Mouse (Mus musculus) hindbrain, embryonic 15.5 days (tissue): ENCODE measurements at regions not wholly inside any gene's neighbourhood (a gene's known extent, or its start where the extent isn't known, plus 50 kb on each side); places are given as distances from the start of the nearest gene placed in this dataset.

Experiments used
- ATAC-seq: fragments of 200-750 bp; cut with Nextera tagmentation; 2 replicates; pipeline ENCODE4 v1.8.0; 2017; ENCODE audit warnings: low read depth, moderate number of reproducible peaks, moderate TSS enrichment; ENCODE audit not compliant: low FRiP score
- H3K27ac ChIP-seq: fragments of 300-500 bp; sonication (generic); replicated peaks from 2 replicates; pipeline ENCODE4 v1.5.1; 2015; ENCODE audit warnings: mild to moderate bottlenecking, inconsistent platforms
- H3K27me3 ChIP-seq: fragments of 300-500 bp; sonication (generic); 2 replicates; pipeline ENCODE4 v1.6.1; 2015; ENCODE audit warnings: control low read depth, inconsistent platforms
- H3K36me3 ChIP-seq: fragments of 300-500 bp; sonication (generic); 2 replicates; pipeline ENCODE4 v1.6.1; 2015; ENCODE audit warnings: control low read depth, inconsistent platforms
- H3K4me1 ChIP-seq: fragments of 300-500 bp; sonication (generic); replicated peaks from 2 replicates; pipeline ENCODE4 v1.6.1; 2015; ENCODE audit warnings: control low read depth, inconsistent platforms
- H3K4me2 ChIP-seq: fragments of 300-500 bp; sonication (generic); 2 replicates; pipeline ENCODE4 v1.6.1; 2015; ENCODE audit warnings: moderate library complexity, mild to moderate bottlenecking, inconsistent platforms
- H3K4me3 ChIP-seq: fragments of 300-500 bp; sonication (generic); 2 replicates; pipeline ENCODE4 v1.5.1; 2015; ENCODE audit warnings: mild to moderate bottlenecking, inconsistent platforms
- H3K9ac ChIP-seq: fragments of 300-500 bp; sonication (generic); 2 replicates; pipeline ENCODE4 v1.6.1; 2015; ENCODE audit warnings: inconsistent platforms
- H3K9me3 ChIP-seq: fragments of 300-500 bp; sonication (generic); 2 replicates; pipeline ENCODE4 v1.6.1; 2016; ENCODE audit warnings: control low read depth, inconsistent platforms
- WGBS: fragments of 180-500 bp; shearing (Covaris S2); methylation state at CpG from one replicate; pipeline ENCODE4 v1.1.7; 2015; 5-methylcytosine and 5-hydroxymethylcytosine counted together

GRCm38 (mm10) chr2:133252131-133252530 lies 299.8 kb upstream of the Bmp2 start:
- Histone ChIP-seq H3K4me1 (no peaks in the 10 kb centered on the region), H3K4me3 (no peak overlapping the region), H3K9ac (no peak overlapping the region), H3K4me2 (no peak overlapping the region), H3K36me3 (no peaks in the 10 kb centered on the region), H3K9me3 (no peaks in the 10 kb centered on the region), H3K27ac (no peak overlapping the region), H3K27me3 (no peaks in the 10 kb centered on the region)
- WGBS, result 74% methylated on average over 2 of the region's 2 CpGs
- ATAC-seq, result no peak

- H3K4me2 ChIP-seq, result no peak overlapping the region
- no peaks in the 10 kb centered on the region for H3K36me3 ChIP-seq
- no peak overlapping the region for H3K4me3 ChIP-seq
- WGBS, result 63% methylated on average over 4 of the region's 4 CpGs
- H3K9me3 ChIP-seq, result no peaks in the 10 kb centered on the region
- H3K27ac ChIP-seq, result no peak overlapping the region
- ATAC-seq, result no peak
- H3K27me3 ChIP-seq, result no peaks in the 10 kb centered on the region
- no peak overlapping the region for H3K9ac ChIP-seq
- H3K4me1 ChIP-seq, result no peaks in the 10 kb centered on the region
Measured at GRCm38 (mm10) chr2:133274424-133274823, 277.5 kb upstream of the Bmp2 start.

DNA sequence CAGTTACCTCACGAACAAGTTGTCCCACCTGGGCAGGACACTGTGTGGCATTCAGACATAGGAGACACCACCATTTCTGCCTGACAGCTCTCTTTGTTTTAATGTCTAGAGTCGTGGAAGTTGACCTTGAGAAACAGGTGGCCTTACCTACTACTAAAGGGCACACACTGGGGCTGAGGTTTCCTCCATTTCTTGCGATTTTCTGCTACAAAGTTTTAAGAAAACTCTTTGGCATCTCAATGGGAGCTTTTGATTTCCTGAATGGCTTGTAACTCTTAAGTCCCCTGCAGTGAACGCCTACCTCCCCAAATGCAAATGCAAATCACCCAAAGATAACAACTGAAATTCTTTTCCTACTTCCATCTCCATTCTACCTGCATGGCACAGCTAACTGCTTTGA lies 273.4 kb upstream of the Bmp2 start:
- 49% methylated on average over 4 of the region's 4 CpGs for WGBS

GRCm38 (mm10) chr2:133279275-133279674 lies 272.7 kb upstream of the Bmp2 start:
- Histone ChIP-seq H3K4me3 (no peak overlapping the region), H3K27me3 (no peaks in the 10 kb centered on the region), H3K9ac (no peak overlapping the region), H3K9me3 (no peaks in the 10 kb centered on the region), H3K27ac (no peak overlapping the region), H3K36me3 (no peaks in the 10 kb centered on the region), H3K4me2 (no peak overlapping the region), H3K4me1 (no peaks in the 10 kb centered on the region)
- ATAC-seq, result no peak
- WGBS, result 94% methylated on average over 4 of the region's 4 CpGs

More for the DNA sequence above, 273.4 kb upstream of the Bmp2 start:
- H3K4me2 ChIP-seq, result no peak overlapping the region
- H3K4me1 ChIP-seq, result no peaks in the 10 kb centered on the region
- no peaks in the 10 kb centered on the region for H3K27me3 ChIP-seq
- H3K9ac ChIP-seq, result no peak overlapping the region
- H3K36me3 ChIP-seq, result no peaks in the 10 kb centered on the region
- no peaks in the 10 kb centered on the region for H3K9me3 ChIP-seq
- no peak for ATAC-seq
- no peak overlapping the region for H3K4me3 ChIP-seq
- no peak overlapping the region for H3K27ac ChIP-seq

DNA sequence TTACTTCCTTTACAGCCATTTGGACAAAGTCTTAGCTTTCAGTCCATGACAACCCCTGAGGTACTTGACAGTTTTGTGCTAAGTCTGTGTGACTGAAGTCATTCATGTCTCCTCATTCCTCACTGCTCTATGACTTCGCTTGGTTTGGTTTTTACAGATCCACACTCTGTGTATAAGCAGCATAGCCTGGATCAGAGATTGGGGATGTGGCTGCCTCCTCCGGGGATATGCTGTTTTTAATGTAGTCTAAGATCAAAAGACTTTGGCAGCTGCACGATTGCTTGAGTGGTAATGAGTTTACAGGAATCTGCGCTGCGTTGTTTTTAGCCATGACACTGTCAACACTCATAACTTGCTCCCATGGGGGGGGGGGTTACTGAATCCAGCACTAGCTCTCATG lies 269.3 kb upstream of the Bmp2 start:
- Histone ChIP-seq H3K27ac (no peak overlapping the region), H3K9me3 (no peaks in the 10 kb centered on the region), H3K4me2 (no peak overlapping the region), H3K4me3 (no peak overlapping the region), H3K27me3 (no peaks in the 10 kb centered on the region), H3K9ac (no peak overlapping the region), H3K4me1 (no peaks in the 10 kb centered on the region), H3K36me3 (no peaks in the 10 kb centered on the region)
- WGBS, result 60% methylated on average over 5 of the region's 5 CpGs
- no peak for ATAC-seq

DNA sequence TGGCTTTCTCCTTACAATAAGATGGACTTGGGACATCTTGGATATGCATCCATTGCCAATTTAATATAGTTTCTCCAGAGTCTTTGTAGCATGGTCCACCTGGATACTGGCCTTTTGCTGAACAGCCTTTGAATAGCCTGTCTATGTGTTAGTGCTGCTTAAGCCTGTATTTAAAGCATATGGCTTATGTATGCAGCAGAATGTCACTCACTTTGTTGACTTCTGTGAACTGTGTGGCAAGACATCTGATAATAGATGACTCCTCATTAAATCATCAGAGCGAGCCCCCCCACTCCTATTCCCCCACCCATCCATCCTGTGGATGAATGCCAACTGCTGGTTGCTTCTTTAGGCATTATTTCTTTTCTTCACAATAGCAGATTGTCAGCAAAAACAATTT lies 268.2 kb upstream of the Bmp2 start:
- Histone ChIP-seq H3K27ac (no peak overlapping the region), H3K36me3 (no peaks in the 10 kb centered on the region), H3K4me2 (no peak overlapping the region), H3K4me3 (no peak overlapping the region), H3K27me3 (no peaks in the 10 kb centered on the region), H3K9ac (no peak overlapping the region), H3K4me1 (no peaks in the 10 kb centered on the region), H3K9me3 (no peaks in the 10 kb centered on the region)
- no peak for ATAC-seq
- 64% methylated on average over 1 of the region's 1 CpGs for WGBS

GRCm38 (mm10) chr2:133294136-133294535 lies 257.8 kb upstream of the Bmp2 start:
- Histone ChIP-seq H3K27ac (no peak overlapping the region), H3K9me3 (no peaks in the 10 kb centered on the region), H3K27me3 (no peaks in the 10 kb centered on the region), H3K9ac (no peak overlapping the region), H3K4me3 (no peak overlapping the region), H3K4me1 (no peaks in the 10 kb centered on the region), H3K4me2 (no peak overlapping the region), H3K36me3 (no peaks in the 10 kb centered on the region)
- WGBS, result 71% methylated on average over 7 of the region's 7 CpGs
- ATAC-seq, result no peak

- H3K4me2 ChIP-seq, result no peak overlapping the region
- H3K27me3 ChIP-seq, result no peaks in the 10 kb centered on the region
- H3K36me3 ChIP-seq, result no peaks in the 10 kb centered on the region
- ATAC-seq, result no peak
- H3K9me3 ChIP-seq, result no peaks in the 10 kb centered on the region
- no peaks in the 10 kb centered on the region for H3K4me1 ChIP-seq
- no peak overlapping the region for H3K9ac ChIP-seq
- no peak overlapping the region for H3K4me3 ChIP-seq
- 64% methylated on average over 3 of the region's 3 CpGs for WGBS
- no peak overlapping the region for H3K27ac ChIP-seq
Measured at GRCm38 (mm10) chr2:133305936-133306335, 246.0 kb upstream of the Bmp2 start.

- Histone ChIP-seq H3K9ac (no peak overlapping the region), H3K4me1 (no peaks in the 10 kb centered on the region), H3K4me2 (no peak overlapping the region), H3K36me3 (no peaks in the 10 kb centered on the region), H3K27me3 (no peaks in the 10 kb centered on the region), H3K9me3 (no peaks in the 10 kb centered on the region), H3K27ac (no peak overlapping the region), H3K4me3 (no peak overlapping the region)
- 61% methylated on average over 1 of the region's 1 CpGs for WGBS
- ATAC-seq, result no peak
Measured at GRCm38 (mm10) chr2:133311001-133311400, 241.0 kb upstream of the Bmp2 start.

DNA sequence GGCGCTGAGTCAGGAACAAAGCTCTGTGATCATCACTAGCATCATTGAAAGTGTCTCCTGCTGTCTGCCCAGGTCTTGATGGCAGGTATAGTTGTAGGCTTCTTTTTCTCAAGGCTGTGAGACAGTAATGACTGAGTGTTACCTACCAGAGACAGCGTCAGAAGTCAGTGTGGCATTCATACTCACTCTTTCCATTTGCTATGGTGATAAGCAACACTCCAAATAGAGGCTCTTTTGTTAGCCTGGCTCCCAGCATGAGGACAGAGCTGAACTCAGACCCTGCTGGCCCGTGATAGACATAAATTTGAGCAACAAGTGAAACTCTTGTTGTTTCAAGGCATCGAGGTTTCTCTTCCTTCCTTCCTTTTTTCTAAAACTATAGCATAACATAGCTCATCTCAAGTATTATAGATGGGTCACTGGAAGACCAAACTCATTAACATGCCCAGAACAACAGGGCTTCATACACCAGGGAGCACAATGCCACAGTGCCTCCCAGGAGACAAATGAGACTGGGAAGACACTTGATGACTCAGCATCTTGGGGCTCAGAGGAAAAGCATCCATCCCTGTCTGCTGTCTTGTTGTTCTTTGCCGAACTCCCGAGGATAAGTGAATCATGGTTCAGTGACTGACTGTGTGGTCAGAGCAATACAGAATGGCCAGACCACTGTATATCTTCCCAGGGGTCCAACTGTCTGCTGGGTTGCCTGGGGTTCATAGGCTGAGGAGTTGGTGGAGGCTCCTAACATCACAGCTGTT lies 225.5 kb upstream of the Bmp2 start:
- 26% methylated on average over 6 of the region's 6 CpGs for WGBS
- no peak overlapping the region for H3K4me3 ChIP-seq
- no peaks in the 10 kb centered on the region for H3K9me3 ChIP-seq
- no peak overlapping the region for H3K9ac ChIP-seq
- H3K27ac ChIP-seq, result no peak overlapping the region
- H3K4me2 ChIP-seq, result no peak overlapping the region
- no peaks in the 10 kb centered on the region for H3K36me3 ChIP-seq
- no peaks in the 10 kb centered on the region for H3K4me1 ChIP-seq
- H3K27me3 ChIP-seq, result no peaks in the 10 kb centered on the region
- ATAC-seq, result no peak

GRCm38 (mm10) chr2:133327653-133328052 lies 224.3 kb upstream of the Bmp2 start:
- no peaks in the 10 kb centered on the region for H3K4me1 ChIP-seq
- no peak overlapping the region for H3K9ac ChIP-seq
- no peak for ATAC-seq
- H3K36me3 ChIP-seq, result no peaks in the 10 kb centered on the region
- 59% methylated on average over 2 of the region's 2 CpGs for WGBS
- H3K4me3 ChIP-seq, result no peak overlapping the region
- no peaks in the 10 kb centered on the region for H3K27me3 ChIP-seq
- no peak overlapping the region for H3K27ac ChIP-seq
- no peak overlapping the region for H3K4me2 ChIP-seq
- H3K9me3 ChIP-seq, result no peaks in the 10 kb centered on the region

DNA sequence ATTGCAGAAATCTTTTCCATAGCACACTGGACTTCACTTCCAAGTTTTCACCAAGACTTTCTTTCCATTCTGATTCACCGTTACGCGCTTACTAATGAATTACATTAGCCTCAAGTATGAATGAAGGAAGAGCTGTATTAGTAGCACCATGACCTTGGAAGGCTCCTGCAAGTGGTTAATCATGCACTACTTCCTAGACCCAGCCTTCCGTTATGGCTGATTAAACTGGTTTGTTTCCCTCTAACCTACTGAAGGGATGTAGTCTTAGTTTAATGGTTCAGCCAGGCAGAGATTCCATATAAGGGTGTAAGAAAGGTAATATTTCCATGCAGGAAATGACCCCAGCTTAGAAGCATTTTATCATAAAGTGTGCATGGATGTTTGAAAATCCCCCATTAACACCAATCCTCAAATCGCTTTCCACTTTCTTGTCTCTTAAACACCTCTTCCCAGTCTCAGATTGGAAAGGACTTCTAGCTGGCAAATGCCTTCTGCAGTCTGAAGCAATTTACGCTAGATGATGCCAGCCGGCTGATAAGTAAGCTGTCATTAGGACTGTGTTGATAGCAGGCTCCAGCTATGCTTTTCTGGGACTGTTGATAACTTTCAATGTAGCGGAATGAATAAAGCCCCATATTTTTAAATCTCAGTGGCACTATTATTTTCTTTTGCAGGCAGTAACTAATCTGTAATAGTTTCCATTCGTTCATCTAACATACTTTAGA lies 215.6 kb upstream of the Bmp2 start:
- Histone ChIP-seq H3K9ac (no peak overlapping the region), H3K9me3 (no peaks in the 10 kb centered on the region), H3K4me3 (no peak overlapping the region), H3K4me1 (no peaks in the 10 kb centered on the region), H3K36me3 (no peaks in the 10 kb centered on the region), H3K27ac (no peak overlapping the region), H3K27me3 (no peaks in the 10 kb centered on the region), H3K4me2 (no peak overlapping the region)
- no peak for ATAC-seq
- WGBS, result 86% methylated on average over 9 of the region's 9 CpGs
